Mouse (Mus musculus): ENCODE measurements around the gene Fkbp11.

DNA sequence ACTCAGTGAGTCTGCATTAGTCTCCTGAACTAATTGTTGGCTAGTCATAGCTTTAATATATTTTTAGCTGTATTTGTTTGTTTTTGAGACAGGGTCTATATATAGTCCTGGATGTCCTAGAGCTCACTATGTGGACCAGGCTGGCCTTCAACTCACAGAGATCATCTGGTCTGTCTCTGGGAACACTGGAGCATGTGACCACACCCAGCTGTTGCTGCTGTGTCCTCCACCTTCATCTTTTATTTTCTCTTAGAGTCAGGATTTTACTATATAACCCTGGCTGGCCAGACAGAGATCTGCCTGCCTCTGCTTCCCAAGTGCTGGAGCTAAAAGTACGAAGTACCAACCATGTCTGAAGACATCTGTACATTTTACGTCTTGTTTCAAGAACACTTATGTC is 21.1 kb upstream of the Fkbp11 start:
- TF ChIP-seq EP300 (IDR thresholded peaks at IDR 0.05; ENCODE audit: low read depth) (no peak), CTCF (IDR thresholded peaks at IDR 0.05; ENCODE audit: low read depth) (no peak)
